ENCODE assay signal across 8 mouse cellular contexts in genomic region chr3:58163806-58164205, GRCm38 (mm10).
DNase-seq lines count a peak whose midpoint lies in the region; ATAC-seq and TF ChIP-seq lines count a peak whose summit lies in the region.

No protein-coding gene starts in this region.

- peak; percentile 77 for ATAC-seq in hindbrain, postnatal 0 days
- no peak for ATAC-seq in monocyte, adult 5-6 weeks (replicated peaks; ENCODE audit: insufficient number of reproducible peaks, low FRiP score, low TSS enrichment, poor library complexity, severe bottlenecking)

- H3K9ac ChIP-seq in hindbrain, postnatal 0 days (replicated peaks; ENCODE audit: low read length): no peak overlapping the region

- H3K4me3 ChIP-seq in hindbrain, postnatal 0 days (ENCODE audit: low read length): no peak overlapping the region

- no peaks in the 10 kb centered on the region for H3K36me3 ChIP-seq in hindbrain, postnatal 0 days (ENCODE audit: insufficient read depth, low read length)

- TF ChIP-seq CTCF in hindbrain, postnatal 0 days (IDR thresholded peaks at IDR 0.05; ENCODE audit: low read depth): peak; percentile 96

- no peaks in the 10 kb centered on the region for H3K9me3 ChIP-seq in hindbrain, postnatal 0 days (ENCODE audit: low read length)

- H3K27ac ChIP-seq in hindbrain, postnatal 0 days: no peak overlapping the region

- DNase-seq in R1 (ENCODE audit: low read depth, low spot score): peak; percentile 90
- DNase-seq in cerebellum, adult 9-10 months: peak; percentile 68
- peak; percentile 73 for DNase-seq in gastrocnemius, adult 18-20 months (ENCODE audit: low spot score)
- peak; percentile 91 for DNase-seq in hindbrain, postnatal 0 days (ENCODE audit: low spot score)
- peak; percentile 62 for DNase-seq in left cerebral cortex, adult 11 months (ENCODE audit: low spot score)
- peak; percentile 53 to 80 for DNase-seq in lung, postnatal 4 days
- DNase-seq in right cerebral cortex, adult 18-20 months: peak; percentile 63

- no peaks in the 10 kb centered on the region for H3K4me1 ChIP-seq in hindbrain, postnatal 0 days (ENCODE audit: insufficient read depth, low read length)

- H3K27me3 ChIP-seq in hindbrain, postnatal 0 days (ENCODE audit: insufficient read depth, low read length): no peaks in the 10 kb centered on the region

- WGBS in hindbrain, postnatal 0 days: 9% methylated on average over 10 of the region's 10 CpGs

- no peak overlapping the region for H3K4me2 ChIP-seq in hindbrain, postnatal 0 days (ENCODE audit: low read depth, low read length)
